Mouse (Mus musculus) CD4-positive, CD25-positive, alpha-beta regulatory T cell, adult 4 months (primary cell): ENCODE measurements around the gene Opn4. TPM values are rescaled to one million over a fixed set of nuclear protein-coding genes. Genes with fewer than 3 reads are reported as not detected.

Experiments
- ATAC-seq: one replicate; pipeline ENCODE4 v1.8.0; 2017
- polyA plus RNA-seq, 2 experiments: library from polyadenylated mRNA; unstranded; fragments of 100-300 nt; shearing (Covaris generic); gene quantifications; one replicate each; pipeline ENCODE4 v1.2.1; 2017

Opn4 gene
- polyA plus RNA-seq, 2 experiments from 2014 or later = not detected

DNA sequence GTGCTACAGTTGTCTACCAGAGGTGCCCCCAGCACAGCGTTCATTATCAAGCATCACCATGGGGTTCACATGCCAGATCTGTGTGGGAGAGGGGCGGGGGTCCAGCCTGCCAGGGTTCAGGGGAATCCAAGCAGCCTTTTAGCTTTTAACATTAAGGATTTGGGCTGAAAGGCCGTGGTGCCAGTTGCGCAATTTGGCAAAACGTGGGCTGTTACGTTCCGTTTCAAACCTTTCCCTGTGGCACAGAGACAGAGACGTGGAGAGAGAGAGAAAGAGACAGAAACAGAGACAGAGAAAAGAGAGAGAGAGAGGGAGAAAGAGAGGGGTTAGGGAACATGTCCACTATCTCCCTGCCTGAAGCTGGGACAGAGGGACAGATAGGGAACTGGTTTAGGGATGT is 38.3 kb downstream of the Opn4 start:
- no peak for ATAC-seq

DNA sequence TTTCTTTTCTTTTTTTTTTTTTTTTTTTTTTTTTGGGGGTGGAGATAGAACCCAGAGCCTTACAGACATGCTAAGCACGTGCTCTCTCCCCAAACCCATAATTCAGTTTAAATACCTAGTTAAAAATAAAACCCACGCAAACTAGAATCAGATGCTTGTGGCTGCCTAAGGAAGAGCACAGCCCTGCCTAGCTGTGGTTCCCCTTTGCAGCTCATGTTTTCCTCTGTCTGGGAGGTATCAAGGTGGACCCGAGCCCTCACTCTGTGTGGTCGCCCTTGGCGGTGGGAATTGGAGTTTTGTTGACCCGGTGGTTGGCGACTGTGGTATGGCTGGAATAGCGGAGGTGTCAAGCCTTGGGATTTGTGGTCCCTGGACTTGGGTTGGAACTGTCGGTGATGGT is 41.0 kb downstream of the Opn4 start:
- no peak for ATAC-seq

- ATAC-seq = no peak
Observed at GRCm38 (mm10) chr14:34555211-34555610, 44.7 kb downstream of the Opn4 start.

DNA sequence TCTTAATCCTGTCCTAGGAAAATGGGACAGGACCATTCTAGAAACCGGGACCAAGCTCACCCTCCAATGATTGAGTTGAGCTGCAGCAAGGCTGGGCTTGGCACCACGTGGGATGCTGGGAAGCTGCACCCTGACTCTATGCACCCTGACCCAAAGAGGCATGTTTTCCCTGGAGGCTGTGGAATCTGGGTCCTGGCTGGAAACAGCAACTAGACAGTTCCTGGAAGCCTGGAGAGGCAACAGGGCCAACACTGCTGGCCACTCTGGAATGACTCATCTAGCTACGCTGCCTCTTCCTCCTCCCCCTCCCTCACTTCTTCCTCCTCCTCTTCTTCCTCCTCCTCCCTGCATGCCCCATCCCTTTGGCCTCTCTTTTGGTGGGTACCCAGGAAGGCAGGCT is 45.9 kb downstream of the Opn4 start:
- ATAC-seq = no peak

GRCm38 (mm10) chr14:34553470-34553869 is 46.5 kb downstream of the Opn4 start:
- no peak for ATAC-seq

DNA sequence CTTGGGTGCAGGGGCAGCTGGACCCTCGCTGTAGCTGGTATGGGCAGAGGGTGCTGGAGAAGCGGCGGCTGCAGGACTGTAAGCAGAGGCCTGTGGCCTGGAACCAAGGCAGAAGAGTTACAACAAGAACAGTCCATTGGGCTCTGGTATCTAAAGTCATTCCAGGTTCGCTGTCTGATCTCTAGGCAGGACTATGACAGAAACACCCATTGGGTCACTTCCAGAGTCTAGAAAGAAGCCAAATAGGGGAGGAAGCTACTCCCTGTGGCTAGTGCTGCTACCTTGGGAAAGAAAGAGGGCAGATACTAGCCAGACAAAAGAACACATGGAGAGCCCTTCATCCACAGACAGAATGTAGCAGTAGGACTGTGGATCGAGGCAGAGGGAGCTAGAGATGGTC is 47.7 kb downstream of the Opn4 start:
- no peak for ATAC-seq

DNA sequence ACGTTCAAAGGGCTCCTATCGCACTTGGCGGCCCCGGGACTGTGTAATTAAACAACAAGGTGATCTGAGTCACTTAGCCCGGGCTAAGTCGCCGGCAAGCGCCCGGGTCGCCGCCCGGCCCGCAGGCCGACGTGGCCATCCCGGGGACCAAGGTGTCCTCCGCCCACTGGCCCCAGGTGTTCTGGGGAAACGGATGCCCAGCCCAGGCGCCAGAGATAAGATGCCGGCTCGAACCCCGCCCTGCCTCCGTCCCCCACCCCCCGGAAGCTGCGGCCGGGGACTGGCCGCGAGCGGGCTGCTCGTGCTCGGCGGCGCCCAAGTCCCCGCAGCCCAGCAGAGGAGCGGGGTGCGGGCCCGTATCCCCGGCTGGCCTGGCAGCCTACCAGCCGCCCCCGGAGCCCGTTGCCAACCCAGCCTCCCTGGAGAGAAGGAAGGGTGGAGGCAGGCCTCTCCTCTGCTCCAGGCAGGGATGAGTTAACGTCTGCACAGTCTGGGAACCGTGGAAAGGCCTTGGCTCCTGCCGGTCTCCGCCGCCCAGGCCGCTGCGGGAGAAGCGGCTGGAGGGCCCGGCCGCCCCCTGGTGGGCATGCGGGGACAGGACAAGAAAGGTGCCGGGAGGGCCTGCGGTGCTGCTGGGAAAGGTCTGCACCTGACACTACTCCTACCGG is 50.8 kb downstream of the Opn4 start:
- ATAC-seq = peak; percentile 91

GRCm38 (mm10) chr14:34548391-34549001 is 51.4 kb downstream of the Opn4 start:
- peak; percentile 18 for ATAC-seq

GRCm38 (mm10) chr14:34544545-34544944 is 55.4 kb downstream of the Opn4 start:
- no peak for ATAC-seq

DNA sequence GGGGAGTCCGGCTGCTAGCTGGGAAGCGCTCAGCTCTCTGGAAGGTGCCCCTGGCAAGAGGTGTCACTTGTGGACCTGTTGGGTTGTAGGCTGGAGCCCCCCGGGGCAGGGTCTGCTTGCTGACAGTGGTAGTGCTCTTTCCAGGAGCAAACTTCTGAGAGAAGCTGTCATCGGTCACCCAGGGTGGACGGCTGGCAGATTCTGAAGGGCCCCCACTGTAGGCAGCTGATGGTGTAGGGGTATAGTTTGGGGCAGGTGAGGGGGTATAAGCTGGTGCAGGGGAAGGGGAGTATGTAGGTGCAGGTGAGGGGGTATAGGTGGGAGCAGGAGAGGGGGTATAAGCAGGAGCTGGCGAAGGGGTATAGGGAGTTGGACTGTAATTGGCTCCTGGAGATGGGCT is 55.9 kb downstream of the Opn4 start:
- no peak for ATAC-seq

DNA sequence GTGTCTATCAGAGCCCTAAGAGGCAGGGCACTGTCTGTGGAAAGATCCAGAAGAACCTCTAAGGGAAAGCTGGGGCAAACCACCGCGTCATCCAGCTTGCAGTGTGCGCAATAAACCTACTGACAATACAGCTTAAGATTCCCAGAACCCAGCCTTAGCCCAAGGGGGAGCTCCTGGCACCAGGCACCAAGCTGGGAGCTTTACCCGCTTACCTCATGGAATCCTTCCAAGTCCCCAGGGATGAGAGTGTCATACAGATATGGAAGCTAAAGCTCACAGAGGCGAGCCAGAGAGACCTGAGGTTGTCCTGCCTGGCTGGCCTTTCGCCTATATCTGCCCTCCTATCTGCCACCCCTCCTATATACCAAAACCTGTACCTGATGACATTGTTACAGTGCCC is 56.3 kb downstream of the Opn4 start:
- ATAC-seq = no peak

GRCm38 (mm10) chr14:34541896-34542295 is 58.0 kb downstream of the Opn4 start:
- no peak for ATAC-seq

- no peak for ATAC-seq
Observed at GRCm38 (mm10) chr14:34540685-34541162, 59.2 kb downstream of the Opn4 start.

Other genes starting within 250 kb of the Opn4 start
- not detected for gene Fam25c, start 244.7 kb downstream of the Opn4 start, polyA plus RNA-seq
- gene Sncg, start 225.4 kb downstream of the Opn4 start, polyA plus RNA-seq = not detected
- gene Mmrn2, start 224.7 kb downstream of the Opn4 start, polyA plus RNA-seq = under 1 TPM; 0.08 to 0.19 TPM
- under 1 TPM; 0.92 to 0.96 TPM for gene Bmpr1a, start 96.8 kb downstream of the Opn4 start, polyA plus RNA-seq
- not detected for gene 9230112D13Rik, start 77.3 kb downstream of the Opn4 start, polyA plus RNA-seq
- not detected for gene Ldb3, start 11.5 kb downstream of the Opn4 start, polyA plus RNA-seq
- gene Wapl, start 73.8 kb upstream of the Opn4 start, polyA plus RNA-seq = 10 to 100 TPM; 49.1 to 49.9 TPM
- not detected for gene Grid1, start 220.0 kb upstream of the Opn4 start, polyA plus RNA-seq